Mouse (Mus musculus) G1E (cell line): ENCODE results near the gene Cpeb2.

Experiments used
- CTCF ChIP-seq: IDR thresholded peaks from 2 replicates; pipeline ENCODE4 v1.5.1; 2012; ENCODE audit warnings: low read depth, low read length, inconsistent platforms, mixed read lengths
- GATA1 ChIP-seq: IDR thresholded peaks from 2 replicates; pipeline ENCODE4 v1.6.1; 2012; ENCODE audit warnings: borderline replicate concordance, low read length, inconsistent platforms, mixed read lengths
- GATA2 ChIP-seq: IDR thresholded peaks from 2 replicates; pipeline ENCODE4 v1.6.1; 2012; ENCODE audit warnings: low read depth, low read length, inconsistent platforms, borderline replicate concordance
- POLR2AphosphoS5 ChIP-seq: IDR thresholded peaks from 2 replicates; pipeline ENCODE4 v1.6.1; 2012; ENCODE audit warnings: low read depth, low read length, inconsistent platforms; ENCODE audit not compliant: insufficient replicate concordance
- TAL1 ChIP-seq: conservative IDR thresholded peaks from 2 replicates; pipeline ENCODE4 v1.6.1; 2012; ENCODE audit warnings: low read depth, low read length, inconsistent platforms, mixed read lengths

GRCm38 (mm10) chr5:43240729-43241128 is 7.8 kb downstream of the Cpeb2 start:
- TF ChIP-seq CTCF, result no peak
- no peak for TF ChIP-seq GATA1
- no peak for TF ChIP-seq POLR2AphosphoS5
- no peak for TF ChIP-seq TAL1
- TF ChIP-seq GATA2, result no peak
